Mouse (Mus musculus): ENCODE measurements around the gene Gm4894. TPM values are rescaled to one million over a fixed set of nuclear protein-coding genes. Genes with fewer than 3 reads are reported as not detected.

The Gm4894 gene
- total RNA-seq (2021) = not detected
- long read RNA-seq, experiment 1 = 0 reads
- long read RNA-seq, experiment 2 = 0 reads

- DNase-seq (ENCODE audit: low spot score in 2 of 2) = no peak
Observed at GRCm38 (mm10) chr9:49250231-49250630, at the start of gene Gm4894. Gene Gm4894 (plus strand): TSS chr9:49250531.

GRCm38 (mm10) chr9:49206331-49206730 lies 44.0 kb upstream of the Gm4894 start:
- no peak for DNase-seq (ENCODE audit: low spot score in 2 of 2)

GRCm38 (mm10) chr9:49211493-49211892 lies 38.8 kb upstream of the Gm4894 start:
- no peak for DNase-seq (ENCODE audit: low spot score in 2 of 2)

- no peak for DNase-seq (ENCODE audit: low spot score in 2 of 2)
Observed at GRCm38 (mm10) chr9:49214734-49215133, 35.6 kb upstream of the Gm4894 start.

- no peak for DNase-seq (ENCODE audit: low spot score in 2 of 2)
Observed at GRCm38 (mm10) chr9:49217626-49218607, 32.4 kb upstream of the Gm4894 start.

- no peak for DNase-seq (ENCODE audit: low spot score in 2 of 2)
Observed at GRCm38 (mm10) chr9:49224488-49224887, 25.8 kb upstream of the Gm4894 start.

GRCm38 (mm10) chr9:49227442-49227841 lies 22.9 kb upstream of the Gm4894 start:
- peak in 1 of 2 experiments; percentile 44 for DNase-seq (ENCODE audit: low spot score in 2 of 2)

GRCm38 (mm10) chr9:49229054-49229453 lies 21.3 kb upstream of the Gm4894 start:
- no peak for DNase-seq (ENCODE audit: low spot score in 2 of 2)

- DNase-seq (ENCODE audit: low spot score in 2 of 2) = peak; percentile 30 to 60
Observed at GRCm38 (mm10) chr9:49246839-49247238, 3.5 kb upstream of the Gm4894 start.

GRCm38 (mm10) chr9:49268949-49269348 lies 18.6 kb downstream of the Gm4894 start:
- DNase-seq (ENCODE audit: low spot score in 2 of 2) = no peak

GRCm38 (mm10) chr9:49273566-49273965 lies 23.2 kb downstream of the Gm4894 start:
- DNase-seq (ENCODE audit: low spot score in 2 of 2) = peak in 1 of 2 experiments; percentile 4

GRCm38 (mm10) chr9:49275976-49276375 lies 25.6 kb downstream of the Gm4894 start:
- DNase-seq (ENCODE audit: low spot score in 2 of 2) = peak in 1 of 2 experiments; percentile 18

GRCm38 (mm10) chr9:49276542-49277334 lies 26.4 kb downstream of the Gm4894 start:
- DNase-seq (ENCODE audit: low spot score in 2 of 2) = no peak

- no peak for DNase-seq (ENCODE audit: low spot score in 2 of 2)
Observed at GRCm38 (mm10) chr9:49295101-49295500, 44.8 kb downstream of the Gm4894 start.

GRCm38 (mm10) chr9:49307576-49307975 lies 57.2 kb downstream of the Gm4894 start:
- DNase-seq (ENCODE audit: low spot score in 2 of 2) = no peak

GRCm38 (mm10) chr9:49310821-49311220 lies 60.5 kb downstream of the Gm4894 start:
- no peak for DNase-seq (ENCODE audit: low spot score in 2 of 2)

- no peak for DNase-seq (ENCODE audit: low spot score in 2 of 2)
Observed at GRCm38 (mm10) chr9:49318638-49319037, 68.3 kb downstream of the Gm4894 start.

Other genes starting within 250 kb of the Gm4894 start
- 10 to 100 TPM; 15.0 to 15.9 TPM for gene Zw10, start 194.9 kb upstream of the Gm4894 start, total RNA-seq (2021)
- 1 to 10 TPM in 1 of 2 experiments, under 1 TPM in 1; 0.65 to 1.3 TPM for gene Tmprss5, start 169.3 kb upstream of the Gm4894 start, total RNA-seq (2021)
- 1 to 10 TPM; 2.6 to 3.4 TPM for gene Drd2, start 90.1 kb downstream of the Gm4894 start, total RNA-seq (2021)
- gene Ankk1, start 176.5 kb downstream of the Gm4894 start, total RNA-seq (2021) = not detected
- 1 to 10 TPM; 2.1 to 2.3 TPM for gene Ttc12, start 235.7 kb downstream of the Gm4894 start, total RNA-seq (2021)

Measured in layer of hippocampus, postnatal 14 days (tissue).